Mouse (Mus musculus): ENCODE results near the gene Gpatch8. TPM values are rescaled to one million over a fixed set of nuclear protein-coding genes. Genes with fewer than 3 reads are reported as not detected.
A peak's percentile ranks its signal among the peaks of the same experiment; 100 is the strongest.

Gene Gpatch8
- polyA plus RNA-seq, 1 experiment from 2014 or later: 86.1 TPM

- ATAC-seq (ENCODE audit: low FRiP score): no peak
- Histone ChIP-seq H3K4me2 (no peak overlapping the region), H3K4me1 (replicated peaks) (peaks cover 60% of the 10 kb centered on the region), H3K36me3 (peaks cover 72% of the 10 kb centered on the region), H3K9ac (no peak overlapping the region), H3K27ac (no peak overlapping the region), H3K9me3 (no peaks in the 10 kb centered on the region), H3K4me3 (no peak overlapping the region), H3K27me3 (0 out of 2 replicates have a peak, but pooled peaks cover 18% of the 10 kb centered on the region)
- 81% methylated on average over 3 of the region's 3 CpGs for WGBS
Observed at GRCm38 (mm10) chr11:102441434-102441833, 114.8 kb downstream of the Gpatch8 start.

- ATAC-seq (ENCODE audit: low FRiP score): no peak
- Histone ChIP-seq H3K9me3 (no peaks in the 10 kb centered on the region), H3K4me2 (no peak overlapping the region), H3K36me3 (peaks cover 84% of the 10 kb centered on the region), H3K9ac (no peak overlapping the region), H3K4me3 (no peak overlapping the region), H3K4me1 (replicated peaks) (peaks cover 58% of the 10 kb centered on the region), H3K27ac (no peak overlapping the region), H3K27me3 (0 out of 2 replicates have a peak, but pooled peaks cover 18% of the 10 kb centered on the region)
- WGBS: 79% methylated on average over 8 of the region's 8 CpGs
Observed at GRCm38 (mm10) chr11:102440255-102440654, 115.9 kb downstream of the Gpatch8 start.

GRCm38 (mm10) chr11:102439093-102440082 is 116.8 kb downstream of the Gpatch8 start:
- 76% methylated on average over 14 of the region's 14 CpGs for WGBS
- Histone ChIP-seq H3K9ac (peak overlapping the region; percentile 71; the same call in 1 of the 2 replicates), H3K9me3 (no peaks in the 10 kb centered on the region), H3K4me2 (no peak overlapping the region), H3K36me3 (peaks cover 91% of the 10 kb centered on the region), H3K27me3 (0 out of 2 replicates have a peak, but pooled peaks cover 18% of the 10 kb centered on the region), H3K4me1 (replicated peaks) (peaks cover 49% of the 10 kb centered on the region), H3K27ac (peak overlapping the region; percentile 70; the same call in 1 of the 2 replicates), H3K4me3 (no peak overlapping the region)
- no peak for ATAC-seq (ENCODE audit: low FRiP score)

GRCm38 (mm10) chr11:102438212-102439092 is 117.7 kb downstream of the Gpatch8 start:
- Histone ChIP-seq H3K36me3 (peaks cover 92% of the 10 kb centered on the region), H3K27me3 (0 out of 2 replicates have a peak, but pooled peaks cover 18% of the 10 kb centered on the region), H3K4me2 (peak overlapping the region; percentile 56), H3K9ac (peak overlapping the region; percentile 71), H3K4me3 (peak overlapping the region; percentile 36), H3K9me3 (no peaks in the 10 kb centered on the region), H3K4me1 (replicated peaks) (peaks cover 49% of the 10 kb centered on the region), H3K27ac (peak overlapping the region; percentile 70)
- 9% methylated on average over 77 of the region's 77 CpGs for WGBS
- 0 out of 2 replicates have a peak, but pooled peaks have one; percentile 22 for ATAC-seq (ENCODE audit: low FRiP score)

- ATAC-seq (ENCODE audit: low FRiP score): no peak
Observed at GRCm38 (mm10) chr11:102437120-102438061, 118.8 kb downstream of the Gpatch8 start.

GRCm38 (mm10) chr11:102436471-102436790 is 119.8 kb downstream of the Gpatch8 start:
- H3K27ac ChIP-seq: no peak overlapping the region
- H3K36me3 ChIP-seq: peaks cover 80% of the 10 kb centered on the region
- no peak overlapping the region for H3K9ac ChIP-seq
- 84% methylated on average over 10 of the region's 10 CpGs for WGBS
- H3K4me3 ChIP-seq: no peak overlapping the region
- H3K9me3 ChIP-seq: no peaks in the 10 kb centered on the region
- no peak for ATAC-seq (ENCODE audit: low FRiP score)
- H3K4me1 ChIP-seq (replicated peaks): peaks cover 62% of the 10 kb centered on the region
- H3K27me3 ChIP-seq: 0 out of 2 replicates have a peak, but pooled peaks cover 18% of the 10 kb centered on the region
- H3K4me2 ChIP-seq: no peak overlapping the region

More at GRCm38 (mm10) chr11:102437120-102438061, 118.8 kb downstream of the Gpatch8 start:
- H3K27ac ChIP-seq: peak overlapping the region; percentile 70
- peak overlapping the region; percentile 71 for H3K9ac ChIP-seq
- H3K4me3 ChIP-seq: peak overlapping the region; percentile 36
- WGBS: 6% methylated on average over 78 of the region's 87 CpGs
- peaks cover 55% of the 10 kb centered on the region for H3K4me1 ChIP-seq (replicated peaks)
- H3K36me3 ChIP-seq: peaks cover 89% of the 10 kb centered on the region
- H3K27me3 ChIP-seq: 0 out of 2 replicates have a peak, but pooled peaks cover 18% of the 10 kb centered on the region
- no peaks in the 10 kb centered on the region for H3K9me3 ChIP-seq
- H3K4me2 ChIP-seq: peak overlapping the region; percentile 56

GRCm38 (mm10) chr11:102435754-102436470 is 120.3 kb downstream of the Gpatch8 start:
- H3K4me1 ChIP-seq (replicated peaks): peaks cover 65% of the 10 kb centered on the region

GRCm38 (mm10) chr11:102434816-102435705 is 121.1 kb downstream of the Gpatch8 start:
- Histone ChIP-seq H3K36me3 (peaks cover 66% of the 10 kb centered on the region), H3K4me3 (no peak overlapping the region), H3K27me3 (0 out of 2 replicates have a peak, but pooled peaks cover 8% of the 10 kb centered on the region), H3K4me1 (replicated peaks) (peaks cover 69% of the 10 kb centered on the region), H3K27ac (no peak overlapping the region), H3K4me2 (no peak overlapping the region), H3K9ac (no peak overlapping the region), H3K9me3 (no peaks in the 10 kb centered on the region)
- WGBS: 92% methylated on average over 11 of the region's 11 CpGs
- ATAC-seq (ENCODE audit: low FRiP score): no peak

More at GRCm38 (mm10) chr11:102435754-102436470, 120.3 kb downstream of the Gpatch8 start:
- 91% methylated on average over 18 of the region's 18 CpGs for WGBS
- Histone ChIP-seq H3K9me3 (no peaks in the 10 kb centered on the region), H3K9ac (no peak overlapping the region; the same call in 1 of the 2 replicates), H3K4me2 (no peak overlapping the region), H3K36me3 (peaks cover 75% of the 10 kb centered on the region), H3K27me3 (0 out of 2 replicates have a peak, but pooled peaks cover 15% of the 10 kb centered on the region), H3K27ac (no peak overlapping the region), H3K4me3 (no peak overlapping the region)
- no peak for ATAC-seq (ENCODE audit: low FRiP score)

- H3K4me3 ChIP-seq: no peak overlapping the region
- peaks cover 60% of the 10 kb centered on the region for H3K36me3 ChIP-seq
- ATAC-seq (ENCODE audit: low FRiP score): peak; percentile 9; the same call in 1 of the 2 replicates
- H3K4me2 ChIP-seq: no peak overlapping the region
- peaks cover 76% of the 10 kb centered on the region for H3K4me1 ChIP-seq (replicated peaks)
- H3K27me3 ChIP-seq: 0 out of 2 replicates have a peak, but pooled peaks cover 1% of the 10 kb centered on the region
- no peak overlapping the region for H3K9ac ChIP-seq
- H3K27ac ChIP-seq: no peak overlapping the region
- 9% methylated on average over 7 of the region's 7 CpGs for WGBS
- no peaks in the 10 kb centered on the region for H3K9me3 ChIP-seq
Observed at GRCm38 (mm10) chr11:102434406-102434805, 121.8 kb downstream of the Gpatch8 start.

- H3K27me3 ChIP-seq: 0 out of 2 replicates have a peak, but pooled peaks cover under 1% of the 10 kb centered on the region
- H3K9ac ChIP-seq: no peak overlapping the region
- 91% methylated on average over 7 of the region's 7 CpGs for WGBS
- no peak overlapping the region for H3K4me2 ChIP-seq
- no peak for ATAC-seq (ENCODE audit: low FRiP score)
- no peak overlapping the region; the same call in 1 of the 2 replicates for H3K27ac ChIP-seq
- H3K4me1 ChIP-seq (replicated peaks): peaks cover 73% of the 10 kb centered on the region
- peaks cover 54% of the 10 kb centered on the region for H3K36me3 ChIP-seq
- H3K9me3 ChIP-seq: no peaks in the 10 kb centered on the region
- no peak overlapping the region for H3K4me3 ChIP-seq
Observed at GRCm38 (mm10) chr11:102433866-102434265, 122.3 kb downstream of the Gpatch8 start.
